Mouse (Mus musculus) lung, embryonic 16.5 days (tissue): ENCODE measurements at regions not wholly inside any gene's neighbourhood (a gene's known extent, or its start where the extent isn't known, plus 50 kb on each side); places are given as distances from the start of the nearest gene placed in this dataset.

Experiments
- ATAC-seq: fragments of 200-750 bp; cut with Nextera tagmentation; 2 replicates; pipeline ENCODE4 v1.8.0; 2017; ENCODE audit warnings: low read depth, mild to moderate bottlenecking, moderate library complexity
- H3K27ac ChIP-seq: fragments of 300-500 bp; sonication (generic); 2 replicates; pipeline ENCODE4 v1.5.1; 2014; ENCODE audit warnings: mild to moderate bottlenecking, control low read depth, low read length
- H3K27me3 ChIP-seq: fragments of 300-500 bp; sonication (generic); 2 replicates; pipeline ENCODE4 v1.6.1; 2014; ENCODE audit warnings: low read depth, low read length, mixed read lengths; ENCODE audit not compliant: control insufficient read depth, insufficient read depth
- H3K36me3 ChIP-seq: fragments of 300-500 bp; sonication (generic); 2 replicates; pipeline ENCODE4 v1.6.1; 2014; ENCODE audit warnings: low read length; ENCODE audit not compliant: control insufficient read depth, insufficient read depth
- H3K4me1 ChIP-seq: fragments of 300-500 bp; sonication (generic); replicated peaks from 2 replicates; pipeline ENCODE4 v1.6.1; 2014; ENCODE audit warnings: low read length, mixed read lengths; ENCODE audit not compliant: control insufficient read depth, insufficient read depth
- H3K4me2 ChIP-seq: fragments of 300-500 bp; sonication (generic); 2 replicates; pipeline ENCODE4 v1.6.1; 2014; ENCODE audit warnings: low read depth, low read length, control low read depth
- H3K4me3 ChIP-seq: fragments of 300-500 bp; sonication (generic); 2 replicates; pipeline ENCODE4 v1.5.1; 2014; ENCODE audit warnings: mild to moderate bottlenecking, low read length, control low read depth
- H3K9ac ChIP-seq: fragments of 300-500 bp; sonication (generic); 2 replicates; pipeline ENCODE4 v1.6.1; 2014; ENCODE audit warnings: low read length, control low read depth
- H3K9me3 ChIP-seq: fragments of 300-500 bp; sonication (generic); 2 replicates; pipeline ENCODE4 v1.6.1; 2016; ENCODE audit warnings: low read length; ENCODE audit not compliant: control insufficient read depth
- WGBS: fragments of 180-500 bp; shearing (Covaris S2); extraction: QIAGEN DNeasy Blood & Tissue Kit; methylation state at CpG from one replicate; pipeline ENCODE4 v1.1.7; 2014; 5-methylcytosine and 5-hydroxymethylcytosine counted together

- 59% methylated on average over 7 of the region's 7 CpGs for WGBS
- Histone ChIP-seq H3K27me3 (no peaks in the 10 kb centered on the region), H3K4me2 (no peak overlapping the region), H3K27ac (no peak overlapping the region), H3K9ac (no peak overlapping the region), H3K4me1 (0 out of 2 replicates have a peak, but pooled peaks cover 5% of the 10 kb centered on the region), H3K9me3 (no peaks in the 10 kb centered on the region), H3K4me3 (no peak overlapping the region), H3K36me3 (no peaks in the 10 kb centered on the region)
- no peak for ATAC-seq
Measured at GRCm38 (mm10) chr13:71665221-71665916, 298.2 kb downstream of the Irx1 start.

- Histone ChIP-seq H3K27ac (no peak overlapping the region), H3K36me3 (no peaks in the 10 kb centered on the region), H3K9me3 (no peaks in the 10 kb centered on the region), H3K9ac (no peak overlapping the region), H3K4me3 (no peak overlapping the region), H3K4me2 (no peak overlapping the region), H3K27me3 (peaks cover 2% of the 10 kb centered on the region; the same call in 1 of the 2 replicates), H3K4me1 (no peaks in the 10 kb centered on the region; the same call in 1 of the 2 replicates)
- 48% methylated on average over 2 of the region's 2 CpGs for WGBS
- ATAC-seq = no peak
Measured at GRCm38 (mm10) chr13:71657898-71658297, 305.6 kb downstream of the Irx1 start.

- no peak overlapping the region for H3K9ac ChIP-seq
- H3K4me1 ChIP-seq = no peaks in the 10 kb centered on the region; the same call in 1 of the 2 replicates
- peaks cover 2% of the 10 kb centered on the region; the same call in 1 of the 2 replicates for H3K27me3 ChIP-seq
- no peak for ATAC-seq
- H3K27ac ChIP-seq = no peak overlapping the region
- H3K9me3 ChIP-seq = no peaks in the 10 kb centered on the region
- H3K36me3 ChIP-seq = no peaks in the 10 kb centered on the region
- WGBS = 33% methylated on average over 6 of the region's 6 CpGs
- no peak overlapping the region for H3K4me2 ChIP-seq
- H3K4me3 ChIP-seq = no peak overlapping the region
Measured at GRCm38 (mm10) chr13:71653939-71654467, 309.5 kb downstream of the Irx1 start.

- H3K36me3 ChIP-seq = no peaks in the 10 kb centered on the region
- no peaks in the 10 kb centered on the region for H3K9me3 ChIP-seq
- no peak overlapping the region for H3K4me2 ChIP-seq
- no peak overlapping the region for H3K9ac ChIP-seq
- no peaks in the 10 kb centered on the region; the same call in 1 of the 2 replicates for H3K4me1 ChIP-seq
- ATAC-seq = no peak; the same call in 1 of the 2 replicates
- H3K27me3 ChIP-seq = peaks cover 2% of the 10 kb centered on the region; the same call in 1 of the 2 replicates
- H3K4me3 ChIP-seq = no peak overlapping the region
- WGBS = 16% methylated on average over 8 of the region's 8 CpGs
- no peak overlapping the region for H3K27ac ChIP-seq
Measured at GRCm38 (mm10) chr13:71653212-71653938, 310.1 kb downstream of the Irx1 start.

GRCm38 (mm10) chr13:71649876-71650275, 313.6 kb downstream of the Irx1 start:
- Histone ChIP-seq H3K27ac (no peak overlapping the region), H3K9ac (no peak overlapping the region), H3K36me3 (no peaks in the 10 kb centered on the region), H3K4me1 (no peaks in the 10 kb centered on the region; the same call in 1 of the 2 replicates), H3K9me3 (no peaks in the 10 kb centered on the region), H3K4me2 (no peak overlapping the region), H3K4me3 (no peak overlapping the region), H3K27me3 (no peaks in the 10 kb centered on the region)
- WGBS = 23% methylated on average over 2 of the region's 2 CpGs
- ATAC-seq = no peak

GRCm38 (mm10) chr13:71649031-71649430, 314.5 kb downstream of the Irx1 start:
- Histone ChIP-seq H3K4me1 (no peaks in the 10 kb centered on the region; the same call in 1 of the 2 replicates), H3K4me3 (no peak overlapping the region), H3K27me3 (no peaks in the 10 kb centered on the region), H3K9ac (no peak overlapping the region), H3K9me3 (no peaks in the 10 kb centered on the region), H3K27ac (no peak overlapping the region), H3K36me3 (no peaks in the 10 kb centered on the region), H3K4me2 (no peak overlapping the region)
- ATAC-seq = no peak
- WGBS = 62% methylated on average over 2 of the region's 2 CpGs

- no peaks in the 10 kb centered on the region for H3K27me3 ChIP-seq
- H3K9me3 ChIP-seq = no peaks in the 10 kb centered on the region
- no peaks in the 10 kb centered on the region for H3K36me3 ChIP-seq
- no peak for ATAC-seq
- H3K4me3 ChIP-seq = no peak overlapping the region
- H3K9ac ChIP-seq = no peak overlapping the region
- WGBS = 61% methylated on average over 2 of the region's 2 CpGs
- H3K27ac ChIP-seq = no peak overlapping the region
- no peak overlapping the region for H3K4me2 ChIP-seq
- no peaks in the 10 kb centered on the region for H3K4me1 ChIP-seq
Measured at GRCm38 (mm10) chr13:71631447-71631846, 332.1 kb downstream of the Irx1 start.

GRCm38 (mm10) chr13:71617198-71617597, 346.3 kb downstream of the Irx1 start:
- Histone ChIP-seq H3K36me3 (no peaks in the 10 kb centered on the region), H3K9ac (no peak overlapping the region), H3K4me1 (peaks cover 15% of the 10 kb centered on the region), H3K4me3 (no peak overlapping the region), H3K4me2 (no peak overlapping the region), H3K9me3 (no peaks in the 10 kb centered on the region), H3K27ac (peak overlapping the region; percentile 31), H3K27me3 (no peaks in the 10 kb centered on the region)
- ATAC-seq = peak; percentile 75
- 25% methylated on average over 2 of the region's 2 CpGs for WGBS
